Mouse (Mus musculus) olfactory bulb, adult 2 months (tissue): Measurements from ENCODE around the gene Evx1. TPM values are rescaled to one million over a fixed set of nuclear protein-coding genes. Genes with fewer than 3 reads are reported as not detected.
"Not testable (repeated sequence)": the region's sequence is repeated elsewhere in the genome, so short reads cannot be mapped to it uniquely, and the experiment has no call there.

ENCODE experiments used
- H3K27ac ChIP-seq: fragments of 200-500 bp; 2 replicates; pipeline ENCODE4 v1.5.1; 2012; ENCODE audit warnings: low read depth, low read length; ENCODE audit not compliant: insufficient read depth
- H3K4me1 ChIP-seq: fragments of 200-500 bp; 2 replicates; pipeline ENCODE4 v1.6.1; 2012; ENCODE audit warnings: low read length; ENCODE audit not compliant: control insufficient read depth, insufficient read depth
- H3K4me3 ChIP-seq: fragments of 200-500 bp; 2 replicates; pipeline ENCODE4 v1.5.1; 2012; ENCODE audit warnings: mild to moderate bottlenecking, low read depth, low read length, moderate library complexity; ENCODE audit not compliant: insufficient read depth
- CTCF ChIP-seq: fragments of 200-500 bp; IDR thresholded peaks from 2 replicates; pipeline ENCODE4 v1.5.1; 2012; ENCODE audit warnings: low read depth, mild to moderate bottlenecking, low read length, moderate library complexity; ENCODE audit not compliant: insufficient read depth
- POLR2A ChIP-seq: fragments of 200-500 bp; IDR thresholded peaks from 2 replicates; pipeline ENCODE4 v1.6.1; 2012; ENCODE audit warnings: mild to moderate bottlenecking, low read depth, low read length, moderate library complexity; ENCODE audit not compliant: insufficient read depth
- WGBS: fragments of 180-500 bp; shearing (Covaris S2); methylation state at CpG from one replicate; pipeline ENCODE4 v1.1.7; 2018; 5-methylcytosine and 5-hydroxymethylcytosine counted together
- polyA plus RNA-seq: library from polyadenylated mRNA; stranded (reverse); fragments of >200 nt; gene quantifications from 2 replicates; pipeline ENCODE4 v1.2.4, GENCODE M21; 2012; ENCODE audit warnings: low replicate concordance; ENCODE audit not compliant: missing spikeins, insufficient read depth, insufficient read length

The Evx1 gene
- polyA plus RNA-seq, 1 experiment: not detected

DNA sequence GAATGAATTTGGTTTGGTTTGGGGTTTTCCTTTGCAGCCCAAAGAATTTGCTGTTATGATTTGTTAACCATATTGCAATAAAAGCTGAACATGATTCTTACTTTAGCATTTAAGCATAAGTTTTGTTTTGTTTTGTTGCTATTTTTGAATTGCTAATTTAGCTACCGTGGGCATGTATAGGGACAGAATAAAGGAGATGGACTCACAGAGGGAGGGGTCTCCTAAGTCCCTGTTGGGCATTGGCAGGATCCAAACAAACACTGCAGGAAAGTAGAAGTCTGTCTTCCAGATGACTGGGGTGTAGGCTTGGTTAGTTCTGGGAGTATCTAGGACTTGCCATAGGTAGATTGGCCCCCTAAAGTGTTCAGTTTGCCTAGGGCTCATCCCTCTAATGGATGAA, 5.0 kb downstream of the Evx1 start:
- Histone ChIP-seq H3K27ac (no peak overlapping the region), H3K4me3 (no peak overlapping the region), H3K4me1 (peaks cover 7% of the 10 kb centered on the region)
- TF ChIP-seq POLR2A: no peak
- TF ChIP-seq CTCF: no peak
- WGBS: 5% methylated on average over 1 of the region's 1 CpGs

DNA sequence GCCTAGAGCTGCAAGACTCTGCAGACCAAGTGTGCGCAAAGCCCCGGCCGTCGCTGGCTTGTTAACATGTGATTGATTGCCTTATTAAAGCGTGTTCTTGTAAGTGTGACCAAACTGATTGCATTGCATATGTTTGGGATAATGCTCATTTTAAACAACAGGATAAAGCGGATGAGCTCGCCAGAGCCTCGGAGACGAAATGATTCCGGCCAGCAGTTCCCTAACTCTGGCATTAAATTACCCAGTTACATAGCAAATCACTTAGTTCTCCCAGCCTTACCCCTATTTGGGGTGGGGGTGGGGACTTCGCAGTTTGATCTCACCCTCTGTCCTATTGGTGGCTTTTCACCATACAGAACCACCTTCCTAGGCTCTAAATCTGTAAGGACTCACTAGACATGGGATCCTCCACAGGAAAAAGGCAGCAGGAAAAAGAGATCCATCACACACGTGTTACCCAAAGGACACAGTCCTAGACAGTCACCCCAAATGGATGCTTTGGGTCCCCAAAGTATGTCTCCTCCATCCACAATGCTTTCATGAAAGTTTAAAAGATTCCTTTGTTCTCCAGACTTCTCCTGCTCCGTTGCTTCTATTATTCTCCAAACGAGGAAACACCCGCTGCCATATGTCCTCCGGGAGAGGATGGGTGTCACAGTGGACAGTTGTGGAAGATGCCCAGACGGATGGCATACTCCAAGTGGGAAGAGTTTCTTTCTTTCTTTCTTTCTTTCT, 6.8 kb downstream of the Evx1 start:
- TF ChIP-seq POLR2A (no peak), CTCF (no peak)
- 4% methylated on average over 17 of the region's 17 CpGs for WGBS
- H3K4me3 ChIP-seq: no peak overlapping the region
- no peak overlapping the region for H3K27ac ChIP-seq
- peaks cover 7% of the 10 kb centered on the region for H3K4me1 ChIP-seq

DNA sequence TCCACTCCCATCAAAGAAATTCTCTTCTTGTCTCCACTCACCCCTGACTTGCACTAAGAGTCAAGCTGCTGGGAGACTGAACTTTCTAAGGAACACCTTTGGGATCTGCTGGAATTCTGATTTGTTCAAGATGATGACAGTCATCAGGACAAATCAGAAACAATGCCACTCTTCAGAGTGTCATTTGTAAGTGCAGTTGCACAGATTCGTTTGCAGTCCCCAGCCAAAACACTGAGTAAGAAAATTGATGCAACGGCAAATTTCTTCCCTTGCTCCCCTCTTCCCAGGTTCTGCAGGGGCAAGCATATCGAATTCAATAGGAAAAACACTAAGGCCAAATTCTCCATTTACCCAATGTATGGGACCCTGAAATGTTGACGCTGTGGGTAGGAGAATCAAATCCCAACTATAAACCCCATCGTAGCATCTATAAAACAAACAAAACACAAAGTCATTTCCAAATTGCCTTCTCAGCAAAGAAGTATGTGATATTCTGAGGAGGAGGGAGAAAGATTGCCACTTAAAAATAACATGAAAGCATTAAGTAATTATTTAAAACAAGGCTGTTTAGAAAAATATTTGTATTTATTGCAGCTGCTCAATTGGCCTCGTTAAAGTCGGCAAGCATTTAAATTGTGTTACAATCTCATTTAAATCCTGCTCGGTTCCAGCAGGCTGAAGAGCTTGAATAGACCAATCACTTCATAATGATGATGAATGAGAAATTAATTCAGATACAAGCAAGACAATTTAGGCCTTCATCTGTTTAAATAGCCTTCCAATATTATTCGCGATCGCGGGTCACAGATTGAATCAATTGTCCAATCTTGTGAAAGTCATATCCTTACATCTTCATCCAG, 7.9 kb downstream of the Evx1 start:
- Histone ChIP-seq H3K4me1 (peaks cover 7% of the 10 kb centered on the region), H3K4me3 (no peak overlapping the region), H3K27ac (no peak overlapping the region)
- 5% methylated on average over 12 of the region's 12 CpGs for WGBS
- TF ChIP-seq CTCF (no peak), POLR2A (no peak)

DNA sequence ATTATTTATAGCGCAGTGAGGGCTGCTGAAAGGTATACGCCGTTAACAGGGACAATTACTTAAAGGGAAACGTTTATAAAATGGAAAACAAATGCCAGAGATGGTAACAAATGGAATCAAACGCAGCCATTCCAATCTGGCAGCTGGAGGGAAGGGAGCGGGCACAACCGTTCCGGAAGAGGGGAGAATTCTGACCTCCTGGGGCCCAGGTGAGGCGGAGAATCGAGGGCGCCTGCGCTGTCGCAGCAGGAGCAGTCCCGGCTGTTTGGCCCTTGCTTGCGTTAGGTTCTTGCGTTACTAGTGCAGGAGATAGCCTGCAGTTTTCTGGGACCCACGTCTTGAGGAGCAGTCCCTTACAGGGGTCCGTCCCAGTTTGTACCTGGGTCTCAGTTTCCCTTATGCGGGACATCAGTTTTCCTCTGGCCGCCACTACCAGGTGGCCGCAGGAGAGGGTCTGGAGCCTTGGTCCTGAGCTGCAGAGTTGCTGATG, 8.6 kb downstream of the Evx1 start:
- TF ChIP-seq POLR2A: no peak
- TF ChIP-seq CTCF: no peak

DNA sequence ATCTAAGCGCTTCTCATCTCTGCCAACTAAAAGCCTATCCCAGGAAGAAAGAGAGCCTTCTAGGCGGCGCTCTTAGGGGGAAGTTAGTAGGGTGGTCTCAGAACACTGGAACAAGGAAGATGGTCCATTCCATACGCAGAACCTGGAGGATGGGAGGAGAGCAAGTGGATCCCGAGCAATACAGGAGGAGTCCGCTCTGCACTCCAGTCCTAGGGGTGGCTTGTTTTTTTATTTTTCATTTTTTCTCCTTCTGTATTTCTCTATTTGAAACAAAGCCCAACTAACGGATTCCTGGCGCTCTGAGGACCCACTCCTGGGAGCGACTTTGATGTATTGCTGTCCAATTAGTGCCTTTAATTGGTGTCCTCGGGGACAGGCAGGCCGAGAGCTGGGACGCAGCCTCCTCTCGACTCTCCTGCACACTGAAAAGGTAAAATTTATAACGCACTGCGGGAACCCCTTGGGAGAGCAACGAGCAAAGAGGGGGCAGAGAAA, 9.5 kb downstream of the Evx1 start:
- Histone ChIP-seq H3K4me1 (no peaks in the 10 kb centered on the region), H3K27ac (no peak overlapping the region), H3K4me3 (no peak overlapping the region)
- TF ChIP-seq CTCF: no peak
- no peak for TF ChIP-seq POLR2A
- 3% methylated on average over 16 of the region's 16 CpGs for WGBS

More for the DNA sequence above, 8.6 kb downstream of the Evx1 start:
- no peak overlapping the region for H3K4me3 ChIP-seq
- H3K27ac ChIP-seq: no peak overlapping the region
- 5% methylated on average over 21 of the region's 21 CpGs for WGBS
- 0 out of 2 replicates have a peak, but pooled peaks cover 1% of the 10 kb centered on the region for H3K4me1 ChIP-seq

DNA sequence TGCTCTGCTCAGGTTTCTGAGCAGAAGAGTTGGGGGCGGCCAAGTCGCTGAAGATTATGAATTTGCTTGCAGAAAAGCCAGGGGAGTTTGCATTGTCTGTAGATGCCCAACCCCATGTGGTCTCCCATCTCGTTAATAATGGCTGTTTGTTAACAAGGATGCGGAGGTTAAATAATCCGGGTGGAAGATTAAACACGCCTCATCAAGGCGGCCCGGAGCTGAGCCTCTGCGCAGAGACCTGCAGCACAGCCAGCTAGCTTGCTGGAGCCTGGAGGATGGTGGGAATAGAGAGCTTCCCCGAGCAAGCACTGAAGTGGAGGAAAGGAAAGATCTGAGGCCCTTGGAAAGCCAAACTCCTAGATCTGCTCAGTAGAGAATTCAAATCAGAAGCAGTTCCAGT, 10.0 kb downstream of the Evx1 start:
- 9% methylated on average over 10 of the region's 10 CpGs for WGBS
- Histone ChIP-seq H3K4me1 (no peaks in the 10 kb centered on the region), H3K27ac (no peak overlapping the region), H3K4me3 (no peak overlapping the region)
- TF ChIP-seq POLR2A: no peak
- no peak for TF ChIP-seq CTCF

DNA sequence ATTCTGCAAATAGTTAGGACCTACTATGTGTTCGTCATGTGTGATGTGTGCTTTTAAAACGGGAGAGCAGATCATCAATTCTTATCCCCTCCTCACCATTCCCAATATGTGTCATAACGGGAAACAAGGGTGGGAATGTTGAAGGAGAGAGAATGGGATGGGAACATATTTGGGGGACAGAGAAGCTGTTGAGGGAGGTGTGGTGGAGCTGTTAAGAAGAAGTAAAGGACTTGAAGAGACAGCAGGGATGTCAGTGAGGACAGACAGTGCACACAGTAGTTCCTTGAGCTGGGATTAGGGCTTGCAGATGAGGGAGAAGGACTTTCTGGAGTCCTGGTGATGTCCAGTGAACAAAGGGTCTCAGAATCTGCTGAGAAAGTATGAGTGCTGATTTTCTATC, 10.8 kb downstream of the Evx1 start:
- no peaks in the 10 kb centered on the region for H3K4me1 ChIP-seq
- H3K27ac ChIP-seq: no peak overlapping the region
- H3K4me3 ChIP-seq: no peak overlapping the region
- no peak for TF ChIP-seq CTCF
- TF ChIP-seq POLR2A: no peak
- 40% methylated on average over 3 of the region's 3 CpGs for WGBS

DNA sequence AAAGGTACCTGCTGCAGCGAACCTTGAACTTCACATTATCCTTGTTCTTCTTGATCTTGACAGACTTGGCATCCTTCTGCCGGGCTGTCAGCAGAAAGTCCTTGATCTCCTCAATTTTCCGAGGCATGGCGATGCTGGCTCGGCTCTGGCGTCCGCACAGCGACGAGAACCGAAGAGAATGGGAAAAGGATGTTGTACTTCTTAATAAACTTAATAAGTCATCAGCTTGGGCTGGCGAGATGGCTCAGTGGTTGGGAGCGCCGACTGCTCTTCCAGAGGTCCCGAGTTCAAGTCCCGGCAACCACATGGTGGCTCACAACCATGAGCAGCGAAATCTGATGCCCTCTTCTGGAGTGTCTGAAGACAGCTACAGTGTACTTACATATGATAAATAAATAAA, 33.5 kb downstream of the Evx1 start:
- not testable (repeated sequence) for H3K4me3 ChIP-seq, H3K27ac ChIP-seq, H3K4me1 ChIP-seq
- 95% methylated on average over 16 of the region's 16 CpGs for WGBS

DNA sequence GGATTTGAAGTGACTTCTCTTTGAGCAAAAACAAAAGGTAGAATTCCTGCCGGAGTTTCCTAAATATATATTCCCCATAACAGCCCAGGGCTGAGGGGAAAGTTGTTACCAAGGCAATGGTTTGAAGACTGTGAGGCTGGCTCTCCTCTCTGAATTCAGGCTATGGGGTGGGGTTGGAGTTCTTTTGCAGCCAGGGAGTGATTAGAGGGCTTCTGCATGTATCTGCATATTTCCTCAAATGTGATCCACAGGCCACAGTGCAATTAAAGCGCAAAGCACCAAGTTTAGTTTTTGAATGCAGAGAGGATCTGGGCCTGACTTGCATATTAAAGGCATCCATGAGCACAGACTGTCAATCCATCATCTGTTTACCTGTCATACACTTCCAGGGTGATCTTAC, 52.7 kb downstream of the Evx1 start:
- TF ChIP-seq CTCF: no peak
- TF ChIP-seq POLR2A: no peak
- WGBS: 73% methylated on average over 2 of the region's 2 CpGs
- no peak overlapping the region for H3K4me3 ChIP-seq
- no peak overlapping the region for H3K27ac ChIP-seq
- no peaks in the 10 kb centered on the region for H3K4me1 ChIP-seq
